Mouse (Mus musculus) limb, embryonic 13.5 days (tissue): Measurements from ENCODE around the gene Olfr331. TPM values are rescaled to one million over a fixed set of nuclear protein-coding genes. Genes with fewer than 3 reads are reported as not detected.

Experiments used
- polyA plus RNA-seq: library from polyadenylated mRNA; unstranded; fragments of >200 nt; fragmentation: Nextera tagmentation; extraction: Ambion mirVana; gene quantifications from 2 replicates; pipeline ENCODE4 v1.2.1, GENCODE M21; 2015

The Olfr331 gene
- polyA plus RNA-seq, 1 experiment from 2014 or later = not detected

Other genes starting within 250 kb of the Olfr331 start
- gene 4930438A08Rik, start 227.8 kb downstream of the Olfr331 start, polyA plus RNA-seq = 0.09 TPM in 1 of 2 replicates, not detected in the other
- gene Zfp692, start 195.5 kb downstream of the Olfr331 start, polyA plus RNA-seq = 26.7 and 26.8 TPM in 2 replicates
- gene Zfp672, start 172.2 kb downstream of the Olfr331 start, polyA plus RNA-seq = 32.6 and 38.8 TPM in 2 replicates
- 35.7 and 36.9 TPM in 2 replicates for gene Sh3bp5l, start 171.8 kb downstream of the Olfr331 start, polyA plus RNA-seq
- gene Lypd8, start 123.5 kb downstream of the Olfr331 start, polyA plus RNA-seq = 0.23 TPM in 1 of 2 replicates, not detected in the other
- not detected in 2 replicates for gene 1810065E05Rik, start 81.5 kb downstream of the Olfr331 start, polyA plus RNA-seq
- not detected in 2 replicates for gene Gm12253, start 70.0 kb downstream of the Olfr331 start, polyA plus RNA-seq
- not detected in 2 replicates for gene Lypd9, start 49.6 kb downstream of the Olfr331 start, polyA plus RNA-seq
- not detected in 2 replicates for gene Olfr30, start 40.3 kb downstream of the Olfr331 start, polyA plus RNA-seq
- not detected in 2 replicates for gene Olfr332, start 10.0 kb downstream of the Olfr331 start, polyA plus RNA-seq
- gene Olfr330, start 32.3 kb upstream of the Olfr331 start, polyA plus RNA-seq = not detected in 2 replicates
- gene Olfr329-ps, start 43.9 kb upstream of the Olfr331 start, polyA plus RNA-seq = not detected in 2 replicates
- gene Olfr328, start 53.1 kb upstream of the Olfr331 start, polyA plus RNA-seq = 0.08 TPM in 1 of 2 replicates, not detected in the other
- gene Olfr224, start 68.0 kb upstream of the Olfr331 start, polyA plus RNA-seq = not detected in 2 replicates
- not detected in 2 replicates for gene Olfr325, start 75.2 kb upstream of the Olfr331 start, polyA plus RNA-seq
- not detected in 2 replicates for gene Olfr324, start 92.5 kb upstream of the Olfr331 start, polyA plus RNA-seq
- not detected in 2 replicates for gene 2210407C18Rik, start 113.5 kb upstream of the Olfr331 start, polyA plus RNA-seq
- gene Olfr323, start 127.9 kb upstream of the Olfr331 start, polyA plus RNA-seq = not detected in 2 replicates
- 0.09 and 0.11 TPM in 2 replicates for gene Trim58, start 137.9 kb upstream of the Olfr331 start, polyA plus RNA-seq
- not detected in 2 replicates for gene Olfr322, start 156.2 kb upstream of the Olfr331 start, polyA plus RNA-seq
- gene Olfr320, start 178.5 kb upstream of the Olfr331 start, polyA plus RNA-seq = not detected in 2 replicates
- not detected in 2 replicates for gene Olfr319, start 196.6 kb upstream of the Olfr331 start, polyA plus RNA-seq
- gene Olfr318, start 221.4 kb upstream of the Olfr331 start, polyA plus RNA-seq = not detected in 2 replicates
- not detected in 2 replicates for gene Olfr317, start 236.6 kb upstream of the Olfr331 start, polyA plus RNA-seq